Mouse (Mus musculus): ENCODE measurements around the gene Mpst.

- no peak for TF ChIP-seq CTCF (IDR thresholded peaks at IDR 0.05; ENCODE audit: borderline replicate concordance, insufficient read depth, low read depth, low read length)
- no peak for TF ChIP-seq POLR2A (IDR thresholded peaks at IDR 0.05; ENCODE audit: borderline replicate concordance, insufficient read depth, low read length)
Observed at GRCm38 (mm10) chr15:78401345-78401744, 4.9 kb upstream of the Mpst start.

Data from cerebellum, adult 2 months (tissue).